Comparison of ENCODE assay signal across 8 mouse cellular contexts in genomic region chr14:19750411-19751024, GRCm38 (mm10). TPM values are rescaled to one million over a fixed set of nuclear protein-coding genes. Genes with fewer than 3 reads are reported as not detected.
DNase-seq lines count a peak whose midpoint lies in the region; ATAC-seq and TF ChIP-seq lines count a peak whose summit lies in the region.

No protein-coding gene starts in this region.

- H3K36me3 ChIP-seq in heart, adult 2 months (ENCODE audit: control insufficient read depth, insufficient read depth, low read length): 0 out of 2 replicates have a peak, but pooled peaks cover 4% of the 10 kb centered on the region
- H3K36me3 ChIP-seq in midbrain, postnatal 0 days (ENCODE audit: insufficient read depth, low read length): no peaks in the 10 kb centered on the region

- peaks cover 1% of the 10 kb centered on the region; the same call in 1 of the 2 replicates for H3K79me2 ChIP-seq in heart, adult 2 months (replicated peaks; ENCODE audit: control insufficient read depth, insufficient read depth, low read length)

- no peaks in the 10 kb centered on the region for H3K4me1 ChIP-seq in brown adipose tissue, adult 24 weeks (ENCODE audit: control insufficient read depth, insufficient read depth, insufficient read length, low read length)
- H3K4me1 ChIP-seq in heart, adult 2 months (ENCODE audit: control insufficient read depth, insufficient read depth, low read length): peaks cover 7% of the 10 kb centered on the region
- peaks cover 6% of the 10 kb centered on the region; the same call in 1 of the 2 replicates for H3K4me1 ChIP-seq in midbrain, postnatal 0 days (ENCODE audit: insufficient read depth, low read length)

- H3K27me3 ChIP-seq in heart, adult 2 months (ENCODE audit: control insufficient read depth, insufficient read depth, low read length): no peaks in the 10 kb centered on the region
- H3K27me3 ChIP-seq in midbrain, postnatal 0 days (ENCODE audit: insufficient read depth, low read length): peaks cover 24% of the 10 kb centered on the region

- intact Hi-C loops in heart, adult 2 months (cut with DNase I): loop anchor here (1.0 to 5.0 kb wide), 3 partner anchors 13 to 332 kb away; no protein-coding TSS in a partner anchor

- peak overlapping the region; percentile 81 for H3K9ac ChIP-seq in heart, adult 2 months (ENCODE audit: low read depth, low read length)
- no peak overlapping the region for H3K9ac ChIP-seq in midbrain, postnatal 0 days (replicated peaks; ENCODE audit: low read length, poor library complexity, severe bottlenecking)

- peak overlapping the region; percentile 22 for H3K27ac ChIP-seq in brown adipose tissue, adult 24 weeks (replicated peaks; ENCODE audit: low read depth, low read length)
- H3K27ac ChIP-seq in heart, adult 2 months: peak overlapping the region; percentile 92
- no peak overlapping the region for H3K27ac ChIP-seq in midbrain, postnatal 0 days (ENCODE audit: low read depth, low read length)

- no peak for TF ChIP-seq CTCF in heart, adult 2 months (IDR thresholded peaks at IDR 0.05)
- no peak for TF ChIP-seq CTCF in midbrain, postnatal 0 days (IDR thresholded peaks at IDR 0.05)

- TF ChIP-seq POLR2A in heart, adult 2 months (IDR thresholded peaks at IDR 0.05; ENCODE audit: insufficient read depth, low read depth, low read length): no peak

- ATAC-seq in midbrain, postnatal 0 days (ENCODE audit: low FRiP score): peak; percentile 64

- peak; percentile 92 for DNase-seq in ES-CJ7 (ENCODE audit: low read depth, low spot score)
- peak in 1 of 2 experiments; percentile 51 for DNase-seq in heart, adult 2 months
- DNase-seq in kidney, postnatal 14 days: peak; percentile 38
- DNase-seq in midbrain, postnatal 0 days (ENCODE audit: low spot score): no peak
- no peak for DNase-seq in left cerebral cortex, adult 11 months (ENCODE audit: low spot score)
- DNase-seq in ovary, postnatal 10 days (ENCODE audit: low spot score): no peak
- DNase-seq in right cerebral cortex, adult 2 months (ENCODE audit: low spot score in 2 of 2): no peak

- peak overlapping the region; percentile 59 for H3K4me3 ChIP-seq in brown adipose tissue, adult 24 weeks (ENCODE audit: insufficient read depth, low read depth, low read length)
- H3K4me3 ChIP-seq in heart, adult 2 months: peak overlapping the region; percentile 95
- H3K4me3 ChIP-seq in midbrain, postnatal 0 days (ENCODE audit: low read depth, low read length): peak overlapping the region; percentile 40

- H3K9me3 ChIP-seq in midbrain, postnatal 0 days (ENCODE audit: low read length): no peaks in the 10 kb centered on the region

- peak overlapping the region; percentile 76 for H3K4me2 ChIP-seq in midbrain, postnatal 0 days (ENCODE audit: low read depth, low read length, poor library complexity, severe bottlenecking)

- no peak for TF ChIP-seq EP300 in heart, adult 2 months (IDR thresholded peaks at IDR 0.05; ENCODE audit: insufficient read depth, low read depth, low read length)

- 9% methylated on average over 26 of the region's 26 CpGs for WGBS in heart, adult 2 months
- 3% methylated on average over 25 of the region's 26 CpGs for WGBS in midbrain, postnatal 0 days

RNA-seq across cellular contexts. Expression of gene Nid2, which starts 0.5 kb away (rescaled TPM):
- 6.0 and 7.3 TPM in 2 replicates for polyA plus RNA-seq in brown adipose tissue, adult 24 weeks (2012; ENCODE audit: insufficient read depth, insufficient read length, missing spikeins)
- 10 to 100 TPM; 21.2 to 21.6 TPM for total RNA-seq in heart, adult 2 months (2021)
- polyA plus RNA-seq in heart, adult 2 months (2012; rRNA removed): 12.1 and 14.3 TPM in 2 replicates
- 35.2 and 39.0 TPM in 2 replicates for total RNA-seq in midbrain, postnatal 0 days (2014; rRNA removed)
- 18.6 and 21.3 TPM in 2 replicates for polyA plus RNA-seq in midbrain, postnatal 0 days (2015; fragmentation: Nextera tagmentation; extraction: Ambion mirVana)

Comparison
In these comparisons a context has a peak if more than half of its experiments do, and no peak if none do; other contexts are left out.
1. DNase-seq: peak in ES-CJ7 (single experiment) and kidney, postnatal 14 days (single experiment); none in midbrain, postnatal 0 days (single experiment), left cerebral cortex, adult 11 months (single experiment), ovary, postnatal 10 days (single experiment) and right cerebral cortex, adult 2 months (0 of 2).
2. H3K4me3 ChIP-seq: peak in every context shown above with its lines; median percentile 95 in heart, adult 2 months; 59 in brown adipose tissue, adult 24 weeks; 40 in midbrain, postnatal 0 days.